Mouse (Mus musculus): ENCODE data around the gene Ttc36.
A peak's percentile ranks its signal among the peaks of the same experiment; 100 is the strongest.

Ttc36 gene

DNA sequence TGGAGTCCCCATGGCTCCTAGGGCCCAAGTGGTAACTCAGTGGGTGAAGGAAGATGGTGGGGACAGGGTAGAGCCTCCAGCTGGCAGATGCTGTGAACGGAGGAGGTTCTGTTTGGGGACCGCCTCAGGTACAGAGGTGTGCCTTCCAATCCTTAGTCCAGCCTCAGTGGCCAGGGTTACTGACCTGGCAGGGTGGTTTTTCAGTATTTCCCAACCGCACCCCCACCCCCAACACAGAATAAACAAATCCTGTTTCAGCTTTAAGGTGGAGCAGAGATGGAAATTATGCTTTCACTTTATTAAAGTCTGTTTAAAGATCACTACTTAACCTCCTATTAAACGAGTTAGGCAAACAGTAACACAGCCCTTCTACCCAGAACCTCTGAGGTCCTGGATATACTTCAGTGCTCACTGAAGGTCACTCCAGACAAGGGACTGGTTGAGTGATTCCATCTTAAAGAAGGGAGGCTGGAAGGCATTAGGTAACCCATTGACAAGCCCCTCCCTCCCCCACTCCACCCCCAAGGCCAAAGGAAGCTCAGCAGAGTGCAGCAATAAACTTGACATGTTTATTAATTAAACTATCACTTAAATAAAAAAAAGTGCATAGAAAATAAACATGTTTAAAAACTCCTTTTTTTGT, at the start of gene Ttc36:
Gene Ttc36, minus strand, starts transcription at position 265 of the 643 bp plus-strand sequence.
- DNase-seq (ENCODE audit: low read depth, low spot score) = no peak

DNA sequence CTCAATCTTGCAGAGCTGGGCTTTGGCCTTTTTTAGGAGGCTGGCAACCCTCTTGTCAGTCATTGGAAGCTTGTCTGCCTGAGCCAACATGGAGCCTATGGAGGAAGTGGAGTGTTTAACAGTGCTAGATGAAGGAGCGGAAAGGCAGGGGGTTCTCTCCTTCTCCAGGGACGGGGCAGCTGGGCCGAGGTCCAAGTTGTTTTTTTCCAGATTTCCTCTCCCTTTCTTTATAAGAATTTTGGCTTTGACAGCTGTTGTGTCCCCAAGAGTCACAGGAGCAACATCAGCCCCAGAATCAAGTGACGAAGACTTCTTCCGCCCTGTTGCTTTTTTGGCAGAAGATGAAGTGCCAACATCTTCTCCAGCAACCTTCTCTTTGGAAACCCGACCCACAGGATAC, 44.6 kb upstream of the Ttc36 start:
- no peak for DNase-seq (ENCODE audit: low read depth, low spot score)

DNA sequence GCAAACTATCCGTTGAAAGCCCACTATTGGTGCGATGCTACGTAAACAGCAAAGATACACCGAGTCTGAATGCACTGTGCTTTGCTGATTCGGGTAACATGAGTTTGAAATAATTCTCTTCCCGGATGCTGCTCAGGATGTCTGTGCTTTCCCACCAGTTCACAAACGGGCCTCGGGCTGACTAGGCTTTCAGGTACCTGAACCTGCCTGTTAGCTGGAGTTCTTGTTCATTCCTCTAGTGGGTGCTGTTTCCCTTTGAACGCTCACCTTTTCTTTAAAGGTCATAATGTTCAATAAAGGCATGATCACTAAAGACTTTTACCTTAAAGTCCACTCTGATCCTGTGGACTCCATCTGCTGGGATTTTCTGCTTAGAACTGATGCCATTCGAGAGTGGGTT, 38.4 kb upstream of the Ttc36 start:
- DNase-seq (ENCODE audit: low read depth, low spot score) = no peak

DNA sequence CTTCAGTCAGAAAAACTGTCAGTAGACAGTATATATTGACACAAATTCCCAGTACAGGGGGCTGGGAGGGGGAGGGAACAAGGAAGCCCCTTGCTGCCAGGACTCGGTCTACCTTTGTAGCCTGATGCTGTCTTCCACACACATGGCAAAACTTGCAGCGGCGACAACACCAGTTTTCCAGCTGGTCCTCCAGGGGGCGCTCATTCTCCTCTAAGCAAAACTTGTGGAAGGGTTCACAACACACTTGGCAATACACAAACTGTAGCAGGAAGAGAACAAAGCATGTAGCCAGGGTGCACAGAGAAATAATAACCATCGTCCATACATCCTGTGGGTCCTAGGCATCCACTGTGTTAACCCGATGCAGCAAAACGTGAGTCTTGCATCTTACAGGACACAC, 33.6 kb upstream of the Ttc36 start:
- DNase-seq (ENCODE audit: low read depth, low spot score) = peak; percentile 65

DNA sequence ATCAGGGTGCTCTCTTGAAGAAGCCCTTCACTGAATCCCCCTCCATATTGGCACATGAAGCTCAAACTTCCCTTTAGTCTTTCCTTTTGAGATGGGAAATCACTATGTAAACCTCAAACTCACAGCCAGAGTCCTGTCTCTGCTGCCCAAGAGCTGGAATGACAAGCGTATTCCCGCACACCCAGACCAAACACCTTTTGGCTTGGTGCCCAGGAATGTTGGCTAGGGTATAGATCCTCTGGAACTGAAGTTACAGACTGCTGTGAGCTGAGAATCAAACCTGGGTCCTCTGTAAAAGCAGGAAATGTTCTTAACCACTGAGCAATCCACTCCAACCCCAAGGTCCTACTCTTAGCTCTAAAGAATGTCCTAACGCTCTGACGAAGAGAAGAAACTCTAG, 29.5 kb upstream of the Ttc36 start:
- DNase-seq (ENCODE audit: low read depth, low spot score) = no peak

DNA sequence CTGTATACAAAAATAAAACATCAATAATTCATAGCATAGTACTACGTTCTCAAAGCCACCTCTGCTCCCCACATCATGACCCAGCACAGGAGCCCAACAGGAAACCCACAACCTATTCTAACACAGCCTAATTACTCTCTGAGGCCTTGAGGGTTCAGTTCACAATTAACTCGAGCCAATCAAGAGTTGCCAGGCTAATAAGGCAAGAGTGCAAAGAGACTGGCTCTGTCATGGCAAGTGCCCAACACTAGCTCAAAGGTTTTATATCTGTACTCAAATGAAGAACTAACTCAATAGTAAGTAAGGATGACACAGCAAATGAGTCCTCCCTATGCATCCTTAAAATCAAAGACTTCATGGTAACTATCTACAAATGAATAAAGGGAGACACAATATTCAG, 27.6 kb upstream of the Ttc36 start:
- no peak for DNase-seq (ENCODE audit: low read depth, low spot score)

DNA sequence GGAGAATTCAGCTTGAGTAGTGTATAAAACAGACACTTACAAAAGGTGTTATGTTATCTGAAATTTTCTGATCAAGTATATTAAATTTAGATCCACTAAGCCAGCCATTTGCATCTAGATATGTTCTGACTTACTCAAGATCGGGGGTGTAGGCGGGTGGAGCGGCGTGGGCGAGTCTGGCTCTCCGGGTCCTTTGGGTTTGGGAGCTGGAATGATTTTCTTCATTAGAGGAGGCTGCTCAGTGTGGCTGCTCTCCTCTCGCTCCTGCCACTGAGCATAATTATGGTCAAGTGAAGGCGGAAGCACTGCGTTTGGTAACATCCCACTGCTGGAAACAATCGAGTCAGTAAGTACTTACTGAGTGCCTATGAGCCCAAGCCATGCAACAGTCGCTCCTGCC, 26.1 kb upstream of the Ttc36 start:
- no peak for DNase-seq (ENCODE audit: low read depth, low spot score)

DNA sequence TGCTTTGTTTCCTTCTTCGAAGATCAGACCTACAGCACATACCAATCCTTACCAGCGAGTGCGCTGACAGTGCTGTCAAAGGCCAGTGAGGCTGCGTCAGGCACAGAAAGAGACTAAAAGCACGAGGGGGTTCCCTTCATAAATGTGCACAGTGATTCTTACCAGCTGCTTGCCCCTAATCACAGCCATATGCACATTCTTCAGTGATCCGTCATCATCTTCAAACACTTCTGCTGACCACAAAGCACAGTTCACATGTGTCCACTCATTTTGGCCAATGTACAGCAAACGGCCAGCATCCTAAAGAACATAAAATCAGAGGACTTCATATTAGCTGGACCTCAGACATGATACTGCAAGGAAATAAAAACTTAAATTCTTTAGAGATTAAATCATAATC, 23.8 kb upstream of the Ttc36 start:
- DNase-seq (ENCODE audit: low read depth, low spot score) = no peak

DNA sequence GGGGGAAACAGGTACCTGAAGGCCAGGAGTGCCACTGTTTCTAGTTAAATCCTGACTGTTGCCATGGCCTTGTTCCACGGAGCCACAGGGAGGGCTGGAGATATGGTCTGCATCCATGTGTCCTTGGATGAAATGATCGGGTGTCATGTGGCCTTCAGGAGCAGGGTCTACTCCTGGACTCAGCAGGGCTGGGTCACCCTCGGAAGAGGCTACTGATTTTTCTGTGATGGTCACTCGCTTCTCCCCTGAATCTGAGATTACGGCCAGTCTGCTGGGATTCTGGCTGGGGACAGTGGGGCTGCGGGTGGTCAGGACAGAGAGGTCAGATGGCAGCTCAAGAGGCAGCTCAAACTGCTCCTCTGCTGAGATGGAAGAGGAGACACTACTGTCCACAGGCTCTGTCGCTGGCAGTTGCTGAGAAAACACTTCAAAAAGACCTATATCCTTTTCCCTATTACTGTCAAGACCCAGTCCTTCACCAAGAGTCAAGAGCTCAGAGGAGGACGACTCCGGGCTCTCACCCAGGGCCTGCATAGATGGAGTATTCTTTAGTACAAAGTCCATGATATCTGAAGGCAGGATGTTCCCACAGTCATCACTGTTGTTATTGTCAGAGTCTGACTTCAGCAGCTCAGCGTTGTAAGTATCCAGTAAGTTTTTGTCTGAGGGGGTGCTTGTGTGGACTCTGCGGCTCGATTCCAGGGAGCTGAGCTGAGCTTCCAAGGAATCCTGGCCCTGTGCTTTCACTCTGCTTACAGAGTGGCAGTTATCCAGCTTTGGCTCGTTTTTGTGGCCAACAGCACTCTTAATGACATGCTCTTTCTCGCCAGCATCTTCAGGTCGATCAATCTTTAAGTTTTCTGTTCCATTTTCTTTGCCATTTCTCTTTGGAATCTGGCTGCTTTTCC, 17.3 kb upstream of the Ttc36 start:
- DNase-seq (ENCODE audit: low read depth, low spot score) = no peak

DNA sequence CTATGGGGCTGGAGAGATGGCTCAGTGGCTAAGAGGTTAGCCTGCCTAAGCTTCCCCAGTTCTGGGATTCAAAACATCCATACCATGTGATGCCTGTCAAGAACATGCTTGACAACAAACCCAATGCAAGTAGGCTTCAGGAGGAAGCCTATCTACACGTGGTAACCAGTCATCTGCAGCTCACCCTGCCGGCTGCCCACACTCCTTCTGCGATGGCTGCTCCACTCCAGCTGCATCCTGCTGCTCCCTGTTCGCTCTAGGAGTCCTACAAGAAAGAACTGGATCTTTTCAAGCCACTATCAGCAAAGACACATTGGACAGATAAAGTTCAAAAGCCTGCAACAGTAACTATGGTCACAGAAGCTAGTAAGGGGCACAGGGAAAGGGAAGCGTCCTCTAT, 14.7 kb upstream of the Ttc36 start:
- DNase-seq (ENCODE audit: low read depth, low spot score) = no peak

DNA sequence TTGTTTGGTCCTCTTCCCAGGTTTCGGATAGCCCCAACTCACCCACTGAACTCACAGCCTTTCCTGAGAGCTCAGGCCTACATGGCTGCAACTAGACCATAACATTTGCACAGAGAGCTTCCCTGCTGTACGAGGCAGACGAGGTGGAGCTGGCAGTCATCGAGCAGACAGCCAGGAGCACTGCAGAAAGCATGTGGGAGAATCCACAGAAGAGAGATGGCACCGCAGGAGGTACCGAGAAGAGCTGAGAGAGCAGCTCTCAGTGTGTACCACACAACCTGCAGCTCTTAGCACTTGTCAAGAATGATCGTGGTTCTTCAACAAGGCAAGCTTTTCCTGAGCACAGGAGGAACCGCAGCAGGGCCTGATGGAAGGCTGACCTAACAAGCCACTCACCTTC, 11.3 kb upstream of the Ttc36 start:
- no peak for DNase-seq (ENCODE audit: low read depth, low spot score)

DNA sequence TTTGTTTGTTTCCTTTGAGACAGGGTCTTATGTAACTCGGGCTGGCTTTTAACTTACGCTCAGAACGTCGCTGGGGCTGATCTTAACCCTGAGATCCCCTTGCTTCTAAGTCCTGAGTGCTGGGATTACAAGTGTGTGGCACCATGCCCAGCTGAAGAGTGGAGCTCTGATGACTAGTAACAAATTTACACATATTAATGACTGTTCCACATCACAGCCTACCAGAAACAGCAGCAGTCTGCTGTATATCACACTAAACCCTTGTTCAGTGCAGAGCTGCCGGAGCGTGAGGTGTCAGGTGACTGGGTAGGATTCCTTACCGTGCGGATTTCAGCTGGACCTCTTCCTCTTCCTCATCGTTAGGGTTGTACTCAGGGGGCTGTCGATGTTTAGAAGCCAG, 7.4 kb upstream of the Ttc36 start:
- DNase-seq (ENCODE audit: low read depth, low spot score) = no peak

DNA sequence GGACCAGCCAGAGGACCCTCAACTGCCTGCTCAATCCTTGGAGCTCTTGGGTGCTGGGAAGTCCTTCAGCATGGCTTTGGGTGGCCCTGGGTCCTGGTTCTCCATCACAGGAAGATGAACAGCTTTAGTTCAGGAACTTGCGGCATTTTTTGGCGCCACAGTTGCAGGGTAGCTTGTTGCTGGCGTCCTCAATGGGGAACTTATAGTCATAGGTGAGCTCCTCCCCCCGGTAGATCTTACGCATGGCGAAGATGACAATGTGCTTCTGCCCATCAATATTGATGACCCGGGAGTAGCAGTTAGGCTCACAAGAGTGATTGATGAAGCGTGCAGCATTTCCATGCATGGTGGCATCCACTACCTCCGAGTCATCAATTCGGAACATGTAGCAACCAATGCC, 4.9 kb upstream of the Ttc36 start:
- no peak for DNase-seq (ENCODE audit: low read depth, low spot score)

DNA sequence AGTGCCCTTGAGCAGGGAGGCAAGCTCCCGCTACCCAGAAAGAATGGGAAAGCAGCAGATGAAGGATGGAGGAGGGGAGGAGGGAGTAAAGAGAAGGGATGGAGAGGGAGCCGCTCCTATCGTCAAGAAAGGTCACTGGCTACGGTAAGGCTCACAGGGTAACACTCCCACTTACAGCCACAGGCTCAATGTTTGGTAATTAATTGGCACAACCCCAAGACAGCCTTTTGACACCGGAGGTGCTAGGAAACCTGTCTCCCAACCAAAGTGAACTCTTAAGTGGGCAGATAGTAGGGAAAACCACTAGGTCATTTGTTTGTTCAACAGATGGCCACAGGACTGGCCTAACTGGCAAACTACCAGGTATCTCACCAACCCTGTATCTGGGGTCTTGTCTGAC, 4.3 kb upstream of the Ttc36 start:
- DNase-seq (ENCODE audit: low read depth, low spot score) = no peak

DNA sequence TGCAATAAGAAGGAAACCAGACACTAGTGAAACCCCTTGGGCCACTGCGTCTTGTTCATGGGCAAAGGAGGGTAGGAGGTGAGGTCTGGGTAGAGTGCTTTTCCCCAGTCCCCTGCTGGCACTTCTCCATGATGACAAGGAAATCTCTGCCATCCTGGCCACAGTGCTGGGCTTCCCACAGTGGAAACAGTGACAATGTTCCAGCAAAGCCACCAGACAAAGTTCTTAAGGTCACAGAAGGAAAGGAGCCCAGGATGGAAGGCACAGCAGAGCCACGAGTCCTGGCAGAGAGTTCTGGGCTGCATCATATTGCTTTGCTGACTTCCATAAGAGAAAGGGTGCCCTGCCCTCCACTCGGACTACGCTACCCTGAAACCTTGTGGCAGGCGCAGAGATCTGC, 2.7 kb upstream of the Ttc36 start:
- DNase-seq (ENCODE audit: low read depth, low spot score) = no peak

DNA sequence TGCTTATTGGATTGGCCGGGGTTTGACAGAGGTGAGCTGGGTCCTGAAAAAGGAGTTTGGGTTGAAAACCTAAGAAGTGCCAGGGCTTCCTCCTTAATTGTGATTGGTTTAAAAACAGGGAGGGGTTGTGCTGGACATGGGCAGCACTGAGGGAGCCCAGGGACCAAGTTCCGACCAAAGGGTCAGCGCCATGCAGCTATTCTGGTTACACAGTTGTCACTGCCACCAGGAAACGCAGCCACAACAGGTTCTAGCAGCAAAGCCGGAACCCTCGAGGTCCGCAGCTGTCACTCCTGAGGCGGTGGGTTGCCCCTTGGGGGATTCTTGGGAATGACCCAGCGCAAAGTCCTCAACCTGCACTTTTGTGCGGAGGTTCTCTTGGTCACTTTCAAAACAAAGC, 1.8 kb upstream of the Ttc36 start:
- no peak for DNase-seq (ENCODE audit: low read depth, low spot score)

DNA sequence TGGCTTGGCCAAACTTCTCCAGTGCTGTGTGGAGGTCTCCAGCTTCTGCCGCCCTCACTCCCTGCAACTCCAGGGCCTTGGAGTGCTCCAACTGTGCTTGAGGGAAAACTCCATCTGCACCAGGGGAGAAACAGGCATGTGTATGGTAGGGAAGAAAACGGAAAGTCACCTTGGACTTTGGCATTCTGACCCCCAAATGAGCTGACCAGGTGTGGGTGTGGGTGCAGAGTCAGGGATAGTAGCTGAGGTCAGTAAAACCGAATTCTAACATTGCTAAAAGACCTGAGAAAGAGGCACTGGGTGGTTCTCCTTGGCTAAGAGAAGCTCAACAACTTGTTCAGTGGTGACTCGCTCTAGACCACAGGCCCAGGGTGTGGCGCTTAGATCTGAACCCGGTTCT, 1.2 kb downstream of the Ttc36 start:
- DNase-seq (ENCODE audit: low read depth, low spot score) = no peak

DNA sequence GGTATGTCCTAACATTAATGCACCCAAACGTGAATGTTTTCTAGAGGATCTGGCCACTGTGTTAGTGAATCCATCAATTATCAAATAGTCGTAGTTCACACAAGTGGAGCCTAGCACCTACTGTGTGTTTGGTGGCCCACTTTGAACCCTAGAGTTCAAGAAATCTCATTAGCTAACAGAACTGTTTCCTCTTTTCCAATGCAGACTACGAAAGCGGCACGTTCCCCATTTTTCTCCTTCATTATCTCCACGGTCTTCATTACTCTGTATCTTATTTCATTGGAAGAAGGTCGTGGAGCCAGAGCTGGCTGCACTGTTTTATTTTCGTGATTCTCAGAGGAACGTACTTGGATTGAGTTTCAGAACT, 2.9 kb downstream of the Ttc36 start:
- DNase-seq (ENCODE audit: low read depth, low spot score) = no peak

DNA sequence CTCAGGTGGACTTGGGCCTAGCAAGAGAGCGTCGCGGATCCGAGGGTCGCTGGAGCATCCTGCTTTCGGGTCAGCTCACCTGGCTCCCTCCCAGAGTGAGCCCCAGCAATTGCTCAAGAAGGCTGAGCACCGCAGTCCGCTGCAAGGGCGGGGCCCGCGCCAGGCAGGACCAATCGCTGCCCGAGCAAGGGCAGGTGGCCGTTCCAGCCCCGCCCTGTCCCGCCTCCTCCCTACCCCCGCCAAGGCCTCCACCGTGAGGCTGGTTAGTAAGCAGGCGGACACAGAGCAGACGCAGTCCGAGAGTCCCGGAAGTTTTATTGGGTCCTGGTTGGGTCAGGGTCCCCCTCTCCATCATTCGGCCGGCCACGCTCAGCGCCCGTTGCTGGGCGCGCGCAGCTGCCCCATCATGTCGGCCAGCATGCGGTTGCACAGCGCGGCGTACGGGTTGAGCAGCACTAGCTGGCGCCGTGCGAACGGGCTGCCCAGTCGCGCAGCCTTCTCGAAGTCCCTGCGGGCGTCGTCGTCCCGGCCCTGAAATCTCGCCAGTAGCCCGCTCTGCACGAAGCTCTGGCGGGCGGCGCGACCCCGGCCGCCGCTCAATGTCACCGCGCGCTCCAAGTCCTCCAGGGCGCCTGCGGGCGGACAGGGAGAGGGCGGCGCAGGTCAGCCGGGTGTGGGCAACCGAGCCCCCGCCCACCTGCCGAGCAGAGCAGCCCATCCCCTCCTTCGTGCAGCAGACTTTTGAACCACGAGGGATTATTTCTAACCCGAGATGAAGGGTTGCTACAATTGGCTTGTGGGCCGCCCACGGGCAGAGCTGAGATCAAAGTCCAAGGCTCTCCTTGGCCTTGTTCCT, 3.5 kb downstream of the Ttc36 start, which contains the start of gene Tmem25:
Gene Tmem25, minus strand, starts transcription at position 206 of the 856 bp plus-strand sequence.
- DNase-seq (ENCODE audit: low read depth, low spot score) = peak; percentile 85

DNA sequence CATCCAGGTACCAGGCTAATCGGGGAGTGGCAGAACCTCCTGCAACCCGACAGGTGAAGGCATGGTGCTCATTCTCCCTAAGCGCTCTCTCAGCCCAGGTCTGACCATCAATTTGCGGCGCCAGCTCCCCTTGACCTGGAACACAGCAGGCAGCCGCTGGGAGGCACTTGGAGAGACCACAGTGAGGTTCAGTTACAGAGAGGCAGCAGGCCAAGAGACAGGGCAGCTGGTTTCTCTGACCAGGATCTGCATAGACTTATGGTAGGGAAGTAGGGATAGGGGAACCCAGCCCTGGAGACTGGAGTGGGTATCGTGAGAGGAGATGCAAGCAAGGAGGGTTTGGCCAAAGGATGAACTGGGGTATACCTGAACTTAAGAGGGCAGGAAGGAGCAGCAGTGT, 4.6 kb downstream of the Ttc36 start:
- DNase-seq (ENCODE audit: low read depth, low spot score) = no peak

DNA sequence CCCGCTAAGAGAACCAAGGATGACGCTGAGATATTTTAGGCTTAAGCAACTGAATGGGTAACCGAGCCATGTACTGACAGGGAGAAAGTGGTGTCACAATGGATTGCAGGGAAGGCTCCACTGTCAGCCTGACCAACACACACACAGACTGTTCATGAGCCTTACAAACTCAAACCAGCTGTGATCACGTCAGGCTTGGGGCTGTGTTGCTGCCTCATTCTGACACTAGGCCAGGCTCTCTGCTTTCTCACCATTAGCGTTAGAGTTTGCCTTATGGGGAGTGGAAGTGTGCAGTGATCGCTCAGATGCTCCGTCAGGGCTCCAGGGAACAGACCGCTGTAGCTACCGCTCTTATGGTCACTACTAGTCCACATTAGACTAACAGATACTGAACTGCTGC, 10.0 kb downstream of the Ttc36 start:
- DNase-seq (ENCODE audit: low read depth, low spot score) = no peak

Measured in telencephalon, adult 2 months (tissue).